Mouse (Mus musculus): ENCODE measurements around the gene D130043K22Rik.

Gene D130043K22Rik

GRCm38 (mm10) chr13:24844983-24845955, at the start of gene D130043K22Rik:
D130043K22Rik (plus strand) TSS chr13:24845135.
- peak; percentile 18 to 74 for DNase-seq (ENCODE audit: low spot score in 2 of 2)

DNA sequence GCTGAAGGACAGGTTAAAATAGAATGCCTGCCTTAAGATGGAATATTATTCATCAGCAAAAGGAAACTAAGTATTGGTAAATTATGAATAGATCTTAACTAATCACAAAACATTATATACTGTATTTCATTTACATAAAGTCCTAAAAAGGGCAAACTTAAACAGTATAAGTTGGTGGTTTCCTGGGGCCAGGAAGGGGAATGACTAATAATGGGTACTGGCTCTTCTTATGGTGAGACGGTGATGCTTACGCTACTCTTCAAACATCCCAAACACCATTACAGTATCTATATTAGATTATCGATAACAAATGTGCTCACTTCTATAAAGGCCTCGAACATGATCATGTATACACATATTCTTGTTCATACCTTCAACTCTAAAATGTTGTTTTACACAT, 46.2 kb upstream of the D130043K22Rik start:
- DNase-seq (ENCODE audit: low spot score in 2 of 2): no peak

- DNase-seq (ENCODE audit: low spot score in 2 of 2): no peak
Measured at GRCm38 (mm10) chr13:24799378-24799777, 45.6 kb upstream of the D130043K22Rik start.

DNA sequence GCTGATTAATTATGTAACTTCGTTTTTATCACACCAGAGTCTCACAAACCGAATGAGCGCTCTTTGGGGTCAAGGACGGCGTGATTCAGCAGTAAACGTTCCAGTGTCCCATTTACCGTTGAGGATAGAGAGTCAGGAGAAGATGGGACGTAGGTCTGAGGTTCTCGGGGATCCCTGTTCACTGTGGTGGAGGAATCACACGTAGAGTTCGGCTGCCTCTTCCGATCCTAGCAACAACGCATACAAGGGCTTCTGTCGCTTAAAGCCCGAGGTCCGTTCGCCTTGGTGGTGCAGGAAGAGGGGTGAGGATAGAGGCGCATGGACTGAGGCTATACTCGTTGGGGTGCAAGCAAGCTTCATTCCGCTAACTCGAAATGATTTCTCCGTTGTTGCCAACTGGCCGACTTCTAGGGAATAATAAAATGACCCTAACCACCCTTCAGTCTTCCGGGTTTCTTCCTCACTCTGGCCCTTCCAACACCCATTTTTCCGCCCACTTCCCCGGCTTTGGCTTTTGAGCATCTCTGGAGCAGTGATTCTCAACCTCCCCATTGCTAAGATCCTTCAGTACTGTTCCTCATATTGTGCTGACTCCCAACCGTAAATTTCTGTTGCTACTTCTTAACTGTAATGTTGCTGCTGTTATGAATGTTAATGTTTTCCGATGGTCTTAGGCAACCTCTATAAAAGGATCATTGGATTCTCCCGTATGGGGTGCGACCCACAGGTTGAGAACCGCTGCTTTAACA, 44.8 kb upstream of the D130043K22Rik start:
- DNase-seq (ENCODE audit: low spot score in 2 of 2): no peak

DNA sequence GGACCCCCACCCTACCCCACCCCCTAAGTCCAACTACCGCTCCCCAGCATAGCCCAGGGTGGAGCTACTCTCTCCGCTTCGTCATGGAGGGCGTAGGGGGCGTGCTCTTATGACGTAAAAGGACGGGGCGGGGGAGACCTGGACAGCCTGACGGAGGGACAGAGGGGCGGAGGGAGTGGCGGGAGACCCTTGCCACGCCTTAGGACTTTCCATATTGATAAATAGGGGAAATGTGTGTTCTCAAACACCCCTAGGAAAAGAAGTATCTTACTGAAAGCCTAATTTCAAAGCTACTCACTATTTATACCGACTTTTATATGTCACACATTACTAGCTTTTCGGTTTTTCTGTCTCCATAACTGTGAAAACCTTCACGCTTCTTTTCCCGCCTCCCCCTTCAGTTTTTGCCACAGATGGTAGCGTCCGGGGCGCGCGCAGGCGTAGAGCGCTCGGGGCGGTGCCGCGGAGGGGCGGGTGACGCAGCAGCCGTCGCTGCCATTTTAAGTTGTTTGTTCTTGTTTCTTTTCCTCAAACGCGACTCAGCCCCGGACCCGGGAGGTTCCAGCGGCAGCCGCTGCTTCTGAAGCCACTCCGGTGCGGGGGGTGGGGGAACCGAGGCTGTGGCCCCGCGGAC, 44.1 kb upstream of the D130043K22Rik start:
- DNase-seq (ENCODE audit: low spot score in 2 of 2): peak; percentile 92 to 97

DNA sequence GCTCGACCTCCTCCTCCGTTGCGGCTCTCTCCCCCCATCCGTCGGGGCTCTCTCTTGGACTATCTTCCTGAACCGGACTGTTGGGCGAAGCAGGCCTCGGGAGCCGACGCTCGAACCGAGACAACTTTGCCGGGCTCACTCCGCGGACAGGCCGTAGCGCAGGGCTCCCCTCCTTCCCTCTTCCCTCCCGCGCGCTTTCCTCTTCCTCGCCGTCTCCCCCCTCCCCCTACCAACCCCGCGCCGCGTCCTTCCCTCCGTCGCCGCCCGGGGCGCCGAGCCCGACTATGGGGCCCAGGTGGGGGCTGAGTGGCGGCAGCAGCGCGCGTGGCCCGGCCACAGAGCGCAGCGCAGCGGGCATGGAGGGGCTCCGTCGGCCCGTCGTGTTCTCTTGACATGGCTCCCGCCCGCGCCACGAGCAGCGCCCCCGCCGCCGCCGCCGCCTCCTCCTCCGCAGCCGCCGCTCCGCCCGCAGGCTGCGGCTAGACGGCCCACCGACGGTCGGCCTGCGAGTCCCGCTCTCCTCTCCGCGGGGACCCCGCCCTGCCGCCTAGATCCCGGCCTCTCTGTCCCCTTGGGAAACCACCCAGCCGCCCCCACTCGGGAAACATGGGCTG, 43.5 kb upstream of the D130043K22Rik start, which contains the start of gene BC005537:
Gene BC005537, plus strand, starts transcription at position 350 of the 614 bp plus-strand sequence.
- DNase-seq (ENCODE audit: low spot score in 2 of 2): peak in 1 of 2 experiments; percentile 39

DNA sequence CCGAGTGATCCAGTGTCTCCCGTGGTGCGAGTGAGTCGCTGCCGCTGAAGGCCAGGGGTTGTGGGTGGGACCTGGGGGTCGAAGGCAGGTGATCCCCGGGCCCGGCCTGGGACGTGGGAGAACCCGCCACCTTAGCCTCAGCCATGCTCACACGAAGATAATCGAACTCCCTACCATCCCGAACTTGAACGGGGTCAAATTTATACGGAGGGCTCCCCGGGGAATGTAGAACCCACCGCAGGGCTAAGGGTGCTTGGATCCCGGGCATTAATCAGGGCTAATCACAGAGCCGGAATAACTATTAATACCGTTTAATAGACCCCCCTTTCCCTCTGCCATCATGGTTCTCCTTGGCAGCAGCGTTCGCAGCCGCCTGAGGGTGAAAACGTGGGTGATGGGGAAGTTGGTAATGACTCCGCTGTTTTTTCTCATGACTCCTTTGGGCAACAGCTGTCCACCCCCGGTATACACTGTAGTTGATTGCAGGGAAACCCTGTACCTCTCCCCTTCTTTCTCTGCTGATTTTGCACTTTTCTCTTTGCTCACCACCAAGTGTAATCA, 42.7 kb upstream of the D130043K22Rik start:
- peak in 1 of 2 experiments; percentile 18 for DNase-seq (ENCODE audit: low spot score in 2 of 2)

GRCm38 (mm10) chr13:24803196-24803595, 41.7 kb upstream of the D130043K22Rik start:
- DNase-seq (ENCODE audit: low spot score in 2 of 2): no peak

- no peak for DNase-seq (ENCODE audit: low spot score in 2 of 2)
Measured at GRCm38 (mm10) chr13:24806079-24806478, 38.9 kb upstream of the D130043K22Rik start.

DNA sequence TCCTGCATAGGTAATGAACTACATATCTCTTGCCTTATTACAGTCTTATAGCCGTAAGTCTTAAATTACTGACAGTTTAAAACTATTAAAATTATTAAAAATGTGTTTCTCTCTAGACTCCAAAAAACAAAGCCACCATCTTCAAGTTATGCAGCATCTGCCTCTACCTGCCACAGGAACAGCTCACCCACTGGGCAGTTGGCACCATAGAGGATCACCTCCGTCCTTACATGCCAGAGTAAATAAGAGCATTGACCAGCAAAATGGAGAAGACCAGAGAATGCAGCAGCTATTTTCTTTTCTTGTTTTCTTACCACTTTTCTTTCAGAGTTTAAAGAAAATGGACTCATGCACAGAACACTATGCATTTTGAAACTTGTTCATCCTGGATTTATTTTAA, 32.4 kb upstream of the D130043K22Rik start:
- no peak for DNase-seq (ENCODE audit: low spot score in 2 of 2)

DNA sequence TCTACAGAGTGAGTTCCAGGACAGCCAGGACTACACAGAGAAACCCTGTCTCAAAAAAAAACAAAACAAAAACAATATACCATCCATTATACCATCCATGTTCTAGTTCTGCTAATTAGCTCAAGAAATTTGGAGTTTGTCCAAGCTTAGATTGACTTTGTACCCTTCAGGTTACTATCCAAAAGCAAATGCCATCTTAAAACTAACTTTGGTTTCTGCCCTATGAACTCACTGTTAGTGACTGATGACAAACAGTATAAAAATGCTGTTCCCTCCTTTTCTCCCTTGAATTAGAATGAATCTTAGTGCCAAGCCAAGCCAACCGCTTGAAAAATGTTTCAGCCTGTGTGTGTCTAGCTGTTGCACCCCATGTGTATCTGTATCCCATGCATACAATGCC, 30.3 kb upstream of the D130043K22Rik start:
- DNase-seq (ENCODE audit: low spot score in 2 of 2): no peak

- DNase-seq (ENCODE audit: low spot score in 2 of 2): no peak
Measured at GRCm38 (mm10) chr13:24816125-24817092, 28.5 kb upstream of the D130043K22Rik start.

DNA sequence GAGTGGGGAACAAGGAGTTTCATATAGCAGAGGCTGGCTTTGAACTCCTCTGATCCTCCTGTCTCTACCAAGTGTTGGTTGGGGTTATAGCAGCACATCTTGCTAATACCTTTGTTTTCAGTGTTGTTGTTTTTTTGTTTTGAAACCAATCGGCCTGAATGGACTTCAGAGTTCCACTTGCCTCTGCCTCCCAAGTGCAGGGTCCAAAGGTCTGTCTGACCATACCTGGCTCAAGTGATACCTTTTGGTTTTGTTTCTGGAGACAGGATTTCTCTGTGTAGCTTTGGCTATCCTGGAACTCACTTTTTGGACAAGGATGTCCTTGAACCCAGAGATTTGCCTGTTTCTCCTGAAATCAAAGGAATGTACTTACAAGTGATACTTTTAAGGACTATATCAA, 25.0 kb upstream of the D130043K22Rik start:
- DNase-seq (ENCODE audit: low spot score in 2 of 2): no peak

DNA sequence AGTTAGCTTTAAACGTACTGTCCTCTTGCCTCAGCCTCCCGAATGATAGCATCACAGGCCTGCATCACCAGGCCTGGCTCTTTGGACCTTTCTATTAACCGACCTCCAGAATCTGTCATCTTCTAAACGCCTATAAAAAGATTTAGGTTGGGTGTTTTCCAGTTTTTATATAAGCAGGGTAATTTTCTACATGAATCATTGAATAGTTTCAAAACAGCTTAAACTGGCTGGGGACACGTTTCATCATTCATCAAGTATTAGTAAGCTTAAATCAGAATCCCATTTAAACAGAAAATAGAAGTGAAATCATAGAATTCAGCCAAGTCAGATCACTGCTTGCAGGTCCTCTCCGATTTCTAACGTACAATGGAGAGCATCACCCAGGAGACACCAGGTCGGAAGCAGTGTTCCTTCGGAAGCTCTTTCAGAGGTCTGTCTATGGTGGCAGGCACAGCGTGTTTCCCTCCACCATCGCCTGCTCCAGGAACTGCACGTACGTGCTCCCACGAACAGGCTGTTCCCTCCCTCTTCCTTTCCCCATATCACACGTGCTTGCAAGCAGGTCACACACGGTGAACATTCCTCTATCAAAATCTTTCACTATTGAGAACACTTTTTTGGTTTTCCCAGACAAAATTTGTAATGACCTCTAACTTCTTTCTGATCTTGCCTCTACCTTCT, 22.1 kb upstream of the D130043K22Rik start:
- DNase-seq (ENCODE audit: low spot score in 2 of 2): no peak

DNA sequence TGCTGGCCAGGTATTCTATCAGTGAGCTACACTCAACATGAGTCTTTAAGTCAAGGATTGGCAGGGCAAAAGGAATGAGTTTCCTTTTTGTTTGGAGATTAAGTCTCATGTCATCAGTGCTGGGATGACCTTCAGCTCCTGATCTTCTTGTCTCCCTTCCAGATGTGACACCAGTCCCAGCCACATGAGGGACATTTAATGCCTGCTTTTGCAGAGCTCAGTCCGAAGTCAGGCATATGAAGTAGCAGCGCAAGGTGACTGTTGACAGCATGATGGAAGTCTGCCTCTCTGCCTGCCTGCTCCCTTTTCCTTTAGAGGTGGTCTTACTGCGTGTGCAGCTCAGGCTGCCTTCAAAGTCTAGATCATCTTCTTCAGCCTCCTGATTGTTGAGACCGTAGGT, 20.3 kb upstream of the D130043K22Rik start:
- DNase-seq (ENCODE audit: low spot score in 2 of 2): no peak

DNA sequence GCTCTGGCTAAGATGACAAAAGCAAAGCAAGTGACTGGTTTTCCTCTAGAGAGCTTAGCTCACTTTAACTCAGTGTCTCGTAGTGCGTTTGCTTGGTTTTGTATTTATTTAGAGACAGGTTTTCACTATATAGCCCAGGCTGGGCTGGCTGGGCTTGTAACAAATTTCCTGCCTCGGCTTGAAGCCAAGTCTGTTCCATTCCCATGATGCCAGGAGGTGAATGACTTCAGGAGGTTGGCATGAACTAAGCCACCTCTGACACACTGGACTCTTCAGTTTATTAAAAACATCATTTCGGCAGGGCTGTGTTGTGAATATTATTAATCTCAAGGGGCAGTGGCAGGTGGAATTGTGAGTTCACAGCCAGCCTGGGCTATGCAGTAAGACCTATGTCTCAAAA, 19.3 kb upstream of the D130043K22Rik start:
- DNase-seq (ENCODE audit: low spot score in 2 of 2): no peak

GRCm38 (mm10) chr13:24826116-24826515, 18.8 kb upstream of the D130043K22Rik start:
- no peak for DNase-seq (ENCODE audit: low spot score in 2 of 2)

- no peak for DNase-seq (ENCODE audit: low spot score in 2 of 2)
Measured at GRCm38 (mm10) chr13:24830756-24831352, 14.1 kb upstream of the D130043K22Rik start.

All from left cerebral cortex, adult 9 months (tissue).